Mouse (Mus musculus): ENCODE results near the gene Rbpj. TPM values are rescaled to one million over a fixed set of nuclear protein-coding genes. Genes with fewer than 3 reads are reported as not detected.

Rbpj gene
- polyA plus RNA-seq, 1 experiment from 2014 or later = 38.8 TPM

- H3K27me3 ChIP-seq (ENCODE audit: control insufficient read depth, insufficient read depth, low read length) = no peaks in the 10 kb centered on the region
- no peaks in the 10 kb centered on the region for H3K9me3 ChIP-seq (ENCODE audit: control insufficient read depth, low read length)
- H3K36me3 ChIP-seq (replicated peaks; ENCODE audit: control insufficient read depth, insufficient read depth) = no peaks in the 10 kb centered on the region
- H3K4me1 ChIP-seq (replicated peaks; ENCODE audit: control insufficient read depth, insufficient read depth, low read length) = no peaks in the 10 kb centered on the region
- H3K27ac ChIP-seq = no peak overlapping the region
- H3K9ac ChIP-seq = no peak overlapping the region
- WGBS = 70% methylated on average over 3 of the region's 3 CpGs
- H3K4me3 ChIP-seq (replicated peaks; ENCODE audit: low read length) = no peak overlapping the region
- DNase-seq (ENCODE audit: low spot score) = no peak
- ATAC-seq (ENCODE audit: low FRiP score) = no peak
- H3K4me2 ChIP-seq (replicated peaks) = no peak overlapping the region
Observed at GRCm38 (mm10) chr5:53696701-53697100, 230.7 kb downstream of the Rbpj start.

GRCm38 (mm10) chr5:53697794-53698193 is 231.8 kb downstream of the Rbpj start:
- no peaks in the 10 kb centered on the region for H3K9me3 ChIP-seq (ENCODE audit: control insufficient read depth, low read length)
- H3K27me3 ChIP-seq (ENCODE audit: control insufficient read depth, insufficient read depth, low read length) = no peaks in the 10 kb centered on the region
- WGBS = 76% methylated on average over 9 of the region's 9 CpGs
- H3K9ac ChIP-seq = no peak overlapping the region
- no peak overlapping the region for H3K4me2 ChIP-seq (replicated peaks)
- no peak overlapping the region for H3K4me3 ChIP-seq (replicated peaks; ENCODE audit: low read length)
- DNase-seq (ENCODE audit: low spot score) (no peak), ATAC-seq (ENCODE audit: low FRiP score) (no peak)
- H3K4me1 ChIP-seq (replicated peaks; ENCODE audit: control insufficient read depth, insufficient read depth, low read length) = no peaks in the 10 kb centered on the region
- no peaks in the 10 kb centered on the region for H3K36me3 ChIP-seq (replicated peaks; ENCODE audit: control insufficient read depth, insufficient read depth)
- H3K27ac ChIP-seq = no peak overlapping the region

GRCm38 (mm10) chr5:53702686-53703085 is 236.7 kb downstream of the Rbpj start:
- Histone ChIP-seq H3K4me3 (replicated peaks; ENCODE audit: low read length) (no peak overlapping the region), H3K9ac (no peak overlapping the region), H3K4me2 (replicated peaks) (no peak overlapping the region), H3K4me1 (replicated peaks; ENCODE audit: control insufficient read depth, insufficient read depth, low read length) (peaks cover 9% of the 10 kb centered on the region), H3K36me3 (replicated peaks; ENCODE audit: control insufficient read depth, insufficient read depth) (no peaks in the 10 kb centered on the region), H3K9me3 (ENCODE audit: control insufficient read depth, low read length) (no peaks in the 10 kb centered on the region), H3K27me3 (ENCODE audit: control insufficient read depth, insufficient read depth, low read length) (no peaks in the 10 kb centered on the region), H3K27ac (no peak overlapping the region)
- DNase-seq (ENCODE audit: low spot score) = no peak
- 83% methylated on average over 14 of the region's 14 CpGs for WGBS
- ATAC-seq (ENCODE audit: low FRiP score) = no peak

Other genes starting within 250 kb of the Rbpj start
- gene Smim20, start 199.1 kb upstream of the Rbpj start, polyA plus RNA-seq (2014; fragmentation: Nextera tagmentation; extraction: Ambion mirVana) = 78.6 and 82.0 TPM in 2 replicates
- 0.60 and 0.66 TPM in 2 replicates for gene Cckar, start 241.6 kb downstream of the Rbpj start, polyA plus RNA-seq (2014; fragmentation: Nextera tagmentation; extraction: Ambion mirVana)